In the genomic region with DNA sequence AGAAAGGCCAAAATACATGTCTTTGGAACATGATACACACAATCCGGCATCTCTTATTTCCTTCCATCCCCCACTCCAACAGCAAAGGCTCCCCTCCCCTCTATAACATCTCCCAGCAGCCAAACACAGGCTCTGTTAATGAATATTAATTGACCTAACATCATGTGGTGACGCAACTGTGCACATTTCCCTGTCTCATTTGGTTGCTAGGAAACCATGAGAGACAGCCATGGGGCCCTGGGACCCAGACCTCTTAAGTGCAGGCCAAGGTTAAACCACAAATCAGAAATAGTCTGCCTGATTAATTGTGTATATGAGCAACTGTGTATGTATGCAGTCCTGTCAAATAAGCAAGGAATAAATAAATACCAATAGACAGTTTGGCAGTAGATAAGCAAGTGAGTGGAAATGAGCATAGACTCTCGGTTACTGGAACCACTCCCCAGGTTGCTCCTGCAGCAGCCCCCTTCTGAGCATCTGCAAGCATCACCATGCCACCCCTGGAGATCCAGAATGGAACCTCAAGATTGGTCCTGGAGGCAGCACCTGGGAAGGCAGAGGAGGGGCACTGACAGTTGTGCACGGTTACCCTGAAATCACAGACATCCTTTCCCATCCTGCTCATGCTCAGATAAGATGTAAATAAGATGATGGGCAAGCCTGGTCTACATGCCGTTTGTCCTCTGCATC, we compare ENCODE assay signal across 12 mouse cellular contexts.
DNase-seq lines count a peak whose midpoint lies in the region; ATAC-seq lines count a peak whose summit lies in the region.
"Had no signal": no experiment of that assay in that cellular context is flagged by ENCODE, and none has a peak within 500 bp of the region (broad histone marks: within the 10 kb centered on the region; RNA-seq: fewer than 3 reads in every experiment).

No protein-coding gene starts in this region.

- ATAC-seq in forebrain, embryonic 15.5 days (replicated peaks): peak; percentile 87
- peak; percentile 95 for ATAC-seq in midbrain, embryonic 11.5 days (ENCODE audit: low FRiP score)
- no peak for ATAC-seq in monocyte, adult 5-6 weeks (replicated peaks; ENCODE audit: insufficient number of reproducible peaks, low FRiP score, low TSS enrichment, poor library complexity, severe bottlenecking)
- ATAC-seq: liver, embryonic 12.5 days had no signal

- no peaks in the 10 kb centered on the region for H3K36me3 ChIP-seq in forebrain, embryonic 15.5 days
- H3K36me3 ChIP-seq in midbrain, embryonic 11.5 days (ENCODE audit: control insufficient read depth, insufficient read depth, low read length): no peaks in the 10 kb centered on the region
- H3K36me3 ChIP-seq: heart, embryonic 13.5 days; liver, embryonic 12.5 days had no signal

- no peak overlapping the region for H3K9ac ChIP-seq in forebrain, embryonic 15.5 days (replicated peaks)
- no peak overlapping the region for H3K9ac ChIP-seq in midbrain, embryonic 11.5 days (ENCODE audit: low read length)
- H3K9ac ChIP-seq: heart, embryonic 13.5 days; liver, embryonic 12.5 days had no signal

- 24% methylated on average over 5 of the region's 5 CpGs for WGBS in forebrain, embryonic 15.5 days
- WGBS in midbrain, embryonic 11.5 days: 40% methylated on average over 5 of the region's 5 CpGs

- peak overlapping the region; percentile 76 for H3K27ac ChIP-seq in forebrain, embryonic 15.5 days (replicated peaks)
- peak overlapping the region; percentile 40; the same call in 1 of the 2 replicates for H3K27ac ChIP-seq in midbrain, embryonic 11.5 days (ENCODE audit: low read depth, low read length)
- H3K27ac ChIP-seq: heart, embryonic 13.5 days; liver, embryonic 12.5 days had no signal

- H3K9me3 ChIP-seq in forebrain, embryonic 15.5 days: no peaks in the 10 kb centered on the region
- H3K9me3 ChIP-seq in midbrain, embryonic 11.5 days (ENCODE audit: control insufficient read depth, low read length): no peaks in the 10 kb centered on the region
- H3K9me3 ChIP-seq: heart, embryonic 13.5 days; liver, embryonic 12.5 days; megakaryocyte, embryonic 14.5 days had no signal

- no peak overlapping the region for H3K4me2 ChIP-seq in forebrain, embryonic 15.5 days (replicated peaks)
- H3K4me2 ChIP-seq in midbrain, embryonic 11.5 days: no peak overlapping the region
- H3K4me2 ChIP-seq: heart, embryonic 13.5 days; liver, embryonic 12.5 days had no signal

- no peak overlapping the region for H3K4me3 ChIP-seq in forebrain, embryonic 15.5 days
- H3K4me3 ChIP-seq in midbrain, embryonic 11.5 days (ENCODE audit: low read depth, low read length): no peak overlapping the region
- H3K4me3 ChIP-seq: heart, embryonic 13.5 days; liver, embryonic 12.5 days; megakaryocyte, embryonic 14.5 days had no signal

- H3K4me1 ChIP-seq in forebrain, embryonic 15.5 days: peaks cover 35% of the 10 kb centered on the region
- peaks cover 9% of the 10 kb centered on the region for H3K4me1 ChIP-seq in midbrain, embryonic 11.5 days (ENCODE audit: control insufficient read depth, insufficient read depth, low read length)
- H3K4me1 ChIP-seq: liver, embryonic 12.5 days; megakaryocyte, embryonic 14.5 days had no signal

- peak; percentile 58 for DNase-seq in MN1 (ENCODE audit: low spot score)
- peak; percentile 44 for DNase-seq in brain, adult 2 months (ENCODE audit: low read depth, low spot score)
- DNase-seq in midbrain, embryonic 11.5 days (ENCODE audit: low spot score, missing footprints): peak; percentile 91
- DNase-seq in right cerebral cortex, postnatal 25 days: no peak
- DNase-seq in heart, adult 9 months (ENCODE audit: low spot score in 2 of 2): no peak
- DNase-seq: cerebellum, adult 9-10 months; kidney, adult 2 months had no signal

- H3K27me3 ChIP-seq in forebrain, embryonic 15.5 days: no peaks in the 10 kb centered on the region
- H3K27me3 ChIP-seq in midbrain, embryonic 11.5 days (ENCODE audit: control insufficient read depth, insufficient read depth, low read length): no peaks in the 10 kb centered on the region
- H3K27me3 ChIP-seq: heart, embryonic 13.5 days; liver, embryonic 12.5 days; megakaryocyte, embryonic 14.5 days had no signal

Comparison
In these comparisons a context has a peak if more than half of its experiments do, and no peak if none do; other contexts are left out.
1. DNase-seq: peak in MN1 (single experiment), brain, adult 2 months (single experiment) and midbrain, embryonic 11.5 days (single experiment); none in right cerebral cortex, postnatal 25 days (single experiment) and heart, adult 9 months (0 of 2).